Mouse (Mus musculus) neural tube, embryonic 11.5 days (tissue): ENCODE measurements at regions not wholly inside any gene's neighbourhood (a gene's known extent, or its start where the extent isn't known, plus 50 kb on each side); places are given as distances from the start of the nearest gene placed in this dataset.
"Not testable (repeated sequence)": the region's sequence is repeated elsewhere in the genome, so short reads cannot be mapped to it uniquely, and the experiment has no call there.

Source experiments
- ATAC-seq: fragments of 200-750 bp; cut with Nextera tagmentation; 2 replicates; pipeline ENCODE4 v1.8.0; 2017; ENCODE audit warnings: moderate number of reproducible peaks, mild to moderate bottlenecking, moderate TSS enrichment, moderate library complexity; ENCODE audit not compliant: insufficient read depth, low FRiP score, low TSS enrichment
- DNase-seq: peaks from one replicate; pipeline ENCODE4 v3.0.0-alpha.2; 2015; ENCODE audit warnings: low spot score
- H3K27ac ChIP-seq: fragments of 300-500 bp; sonication (generic); 2 replicates; pipeline ENCODE4 v1.5.1; 2014; ENCODE audit warnings: low read depth, mild to moderate bottlenecking, low read length
- H3K27me3 ChIP-seq: fragments of 300-500 bp; sonication (generic); 2 replicates; pipeline ENCODE4 v1.6.1; 2014; ENCODE audit warnings: mild to moderate bottlenecking, low read length, mixed read lengths; ENCODE audit not compliant: control insufficient read depth, insufficient read depth
- H3K36me3 ChIP-seq: fragments of 300-500 bp; sonication (generic); 2 replicates; pipeline ENCODE4 v1.6.1; 2014; ENCODE audit warnings: mild to moderate bottlenecking, low read length, moderate library complexity, mixed read lengths; ENCODE audit not compliant: control insufficient read depth, insufficient read depth
- H3K4me1 ChIP-seq: fragments of 300-500 bp; sonication (generic); 2 replicates; pipeline ENCODE4 v1.6.1; 2014; ENCODE audit warnings: low read length, mixed read lengths; ENCODE audit not compliant: control insufficient read depth, insufficient read depth
- H3K4me2 ChIP-seq: fragments of 300-500 bp; sonication (generic); 2 replicates; pipeline ENCODE4 v1.6.1; 2014; ENCODE audit warnings: low read depth, mild to moderate bottlenecking, moderate library complexity
- H3K4me3 ChIP-seq: fragments of 300-500 bp; sonication (generic); 2 replicates; pipeline ENCODE4 v1.5.1; 2014; ENCODE audit warnings: low read depth, low read length
- H3K9ac ChIP-seq: fragments of 300-500 bp; sonication (generic); 2 replicates; pipeline ENCODE4 v1.6.1; 2014; ENCODE audit warnings: mild to moderate bottlenecking, low read length
- H3K9me3 ChIP-seq: fragments of 300-500 bp; sonication (generic); 2 replicates; pipeline ENCODE4 v1.6.1; 2016; ENCODE audit warnings: low read length; ENCODE audit not compliant: control insufficient read depth
- WGBS: fragments of 180-500 bp; shearing (Covaris S2); extraction: QIAGEN DNeasy Blood & Tissue Kit; methylation state at CpG from one replicate; pipeline ENCODE4 v1.1.7; 2014; 5-methylcytosine and 5-hydroxymethylcytosine counted together

GRCm38 (mm10) chr3:111194541-111194940 lies 943.7 kb upstream of the Prmt6 start:
- Histone ChIP-seq H3K36me3 (no peaks in the 10 kb centered on the region), H3K9me3 (no peaks in the 10 kb centered on the region), H3K4me1 (no peaks in the 10 kb centered on the region), H3K4me3 (no peak overlapping the region), H3K27ac (no peak overlapping the region), H3K27me3 (no peaks in the 10 kb centered on the region), H3K9ac (no peak overlapping the region), H3K4me2 (no peak overlapping the region)
- ATAC-seq, result no peak
- DNase-seq, result no peak
- 80% methylated on average over 2 of the region's 2 CpGs for WGBS

GRCm38 (mm10) chr3:111166698-111167097 lies 915.9 kb upstream of the Prmt6 start:
- DNase-seq, result no peak
- Histone ChIP-seq H3K27ac (no peak overlapping the region), H3K27me3 (no peaks in the 10 kb centered on the region), H3K36me3 (no peaks in the 10 kb centered on the region), H3K4me3 (no peak overlapping the region), H3K9me3 (no peaks in the 10 kb centered on the region), H3K4me2 (no peak overlapping the region), H3K9ac (no peak overlapping the region), H3K4me1 (no peaks in the 10 kb centered on the region)
- WGBS, result 92% methylated on average over 3 of the region's 3 CpGs
- no peak for ATAC-seq

- H3K9me3 ChIP-seq, H3K4me1 ChIP-seq, H3K4me3 ChIP-seq, H3K4me2 ChIP-seq, H3K27ac ChIP-seq, H3K36me3 ChIP-seq, DNase-seq, ATAC-seq, H3K9ac ChIP-seq, H3K27me3 ChIP-seq: not testable (repeated sequence)
- WGBS, result 91% methylated on average over 1 of the region's 1 CpGs
These were observed 890.4 kb upstream of the Prmt6 start for GRCm38 (mm10) chr3:111141196-111141595.

- DNase-seq (no peak), ATAC-seq (no peak)
- 97% methylated on average over 7 of the region's 7 CpGs for WGBS
- Histone ChIP-seq H3K4me1 (no peaks in the 10 kb centered on the region), H3K9me3 (no peaks in the 10 kb centered on the region), H3K27ac (no peak overlapping the region), H3K27me3 (no peaks in the 10 kb centered on the region), H3K4me2 (no peak overlapping the region), H3K4me3 (no peak overlapping the region), H3K9ac (no peak overlapping the region), H3K36me3 (no peaks in the 10 kb centered on the region)
These were observed 858.2 kb upstream of the Prmt6 start for GRCm38 (mm10) chr3:111108982-111109381.

- no peaks in the 10 kb centered on the region for H3K27me3 ChIP-seq
- ATAC-seq, result no peak
- H3K4me1 ChIP-seq, result no peaks in the 10 kb centered on the region
- H3K9me3 ChIP-seq, result no peaks in the 10 kb centered on the region
- no peak for DNase-seq
- H3K4me3 ChIP-seq, result no peak overlapping the region
- H3K36me3 ChIP-seq, result no peaks in the 10 kb centered on the region
- H3K9ac ChIP-seq, result no peak overlapping the region
- H3K27ac ChIP-seq, result no peak overlapping the region
- no peak overlapping the region for H3K4me2 ChIP-seq
- whole genome bisulfite sequencing, result 89% methylated on average over 1 of the region's 1 CpGs
These were observed 851.8 kb upstream of the Prmt6 start for GRCm38 (mm10) chr3:111102646-111103045.

- H3K36me3 ChIP-seq, result no peaks in the 10 kb centered on the region
- H3K27ac ChIP-seq, result no peak overlapping the region
- H3K4me3 ChIP-seq, result no peak overlapping the region
- DNase-seq (no peak), ATAC-seq (no peak)
- H3K9me3 ChIP-seq, result no peaks in the 10 kb centered on the region
- no peaks in the 10 kb centered on the region for H3K27me3 ChIP-seq
- H3K9ac ChIP-seq, result no peak overlapping the region
- H3K4me1 ChIP-seq, result no peaks in the 10 kb centered on the region
- 74% methylated on average over 1 of the region's 1 CpGs for WGBS
- H3K4me2 ChIP-seq, result no peak overlapping the region
These were observed 823.5 kb upstream of the Prmt6 start for GRCm38 (mm10) chr3:111074311-111074710.

- no peak overlapping the region for H3K27ac ChIP-seq
- ATAC-seq, result no peak
These were observed 819.5 kb upstream of the Prmt6 start for GRCm38 (mm10) chr3:111070301-111070700.

GRCm38 (mm10) chr3:111069843-111070242 lies 819.0 kb upstream of the Prmt6 start:
- Histone ChIP-seq H3K9me3 (no peaks in the 10 kb centered on the region), H3K4me2 (no peak overlapping the region), H3K9ac (no peak overlapping the region), H3K36me3 (no peaks in the 10 kb centered on the region), H3K4me3 (no peak overlapping the region), H3K27ac (no peak overlapping the region), H3K4me1 (no peaks in the 10 kb centered on the region), H3K27me3 (no peaks in the 10 kb centered on the region)
- ATAC-seq, result peak; percentile 66; the same call in 1 of the 2 replicates
- no peak for DNase-seq
- 53% methylated on average over 2 of the region's 2 CpGs for WGBS

More at GRCm38 (mm10) chr3:111070301-111070700, 819.5 kb upstream of the Prmt6 start:
- DNase-seq, result no peak
- Histone ChIP-seq H3K4me2 (no peak overlapping the region), H3K9me3 (no peaks in the 10 kb centered on the region), H3K36me3 (no peaks in the 10 kb centered on the region), H3K4me3 (no peak overlapping the region), H3K9ac (no peak overlapping the region), H3K27me3 (no peaks in the 10 kb centered on the region), H3K4me1 (no peaks in the 10 kb centered on the region)

- H3K4me1 ChIP-seq, result no peaks in the 10 kb centered on the region
- H3K4me2 ChIP-seq, result no peak overlapping the region
- no peaks in the 10 kb centered on the region for H3K27me3 ChIP-seq
- ATAC-seq (no peak), DNase-seq (peak; percentile 45)
- H3K36me3 ChIP-seq, result no peaks in the 10 kb centered on the region
- WGBS, result 28% methylated on average over 7 of the region's 7 CpGs
- no peak overlapping the region for H3K9ac ChIP-seq
- no peaks in the 10 kb centered on the region for H3K9me3 ChIP-seq
- no peak overlapping the region for H3K27ac ChIP-seq
- H3K4me3 ChIP-seq, result no peak overlapping the region
These were observed 818.4 kb upstream of the Prmt6 start for GRCm38 (mm10) chr3:111069156-111069555.
